Mouse (Mus musculus) fat pad, adult 2 months (tissue): ENCODE results near the gene Ttc24.

Source experiments
- DNase-seq: peaks from one replicate; pipeline ENCODE4 v3.0.0-alpha.2; 2011; ENCODE audit warnings: low read depth, low spot score; ENCODE audit errors: extremely low read depth

Ttc24 gene

GRCm38 (mm10) chr3:88078204-88078603, at the start of gene Ttc24:
Gene Ttc24 (minus strand): TSS chr3:88078304.
- DNase-seq = no peak

GRCm38 (mm10) chr3:88127636-88128035, 49.5 kb upstream of the Ttc24 start:
- no peak for DNase-seq

- no peak for DNase-seq
Measured at GRCm38 (mm10) chr3:88126181-88126580, 48.1 kb upstream of the Ttc24 start.

GRCm38 (mm10) chr3:88125195-88125594, 47.1 kb upstream of the Ttc24 start:
- DNase-seq = no peak

GRCm38 (mm10) chr3:88121164-88122131, 43.3 kb upstream of the Ttc24 start:
- no peak for DNase-seq

- DNase-seq = no peak
Measured at GRCm38 (mm10) chr3:88120117-88120651, 42.1 kb upstream of the Ttc24 start.

- no peak for DNase-seq
Measured at GRCm38 (mm10) chr3:88114396-88114795, 36.3 kb upstream of the Ttc24 start.

GRCm38 (mm10) chr3:88109126-88109525, 31.0 kb upstream of the Ttc24 start:
- DNase-seq = no peak

GRCm38 (mm10) chr3:88106126-88106525, 28.0 kb upstream of the Ttc24 start:
- no peak for DNase-seq

GRCm38 (mm10) chr3:88102611-88103010, 24.5 kb upstream of the Ttc24 start:
- no peak for DNase-seq

- DNase-seq = no peak
Measured at GRCm38 (mm10) chr3:88102196-88102595, 24.1 kb upstream of the Ttc24 start.

GRCm38 (mm10) chr3:88101736-88102135, 23.6 kb upstream of the Ttc24 start:
- DNase-seq = no peak

- DNase-seq = no peak
Measured at GRCm38 (mm10) chr3:88100251-88100650, 22.1 kb upstream of the Ttc24 start.

- DNase-seq = no peak
Measured at GRCm38 (mm10) chr3:88097666-88098065, 19.6 kb upstream of the Ttc24 start.

GRCm38 (mm10) chr3:88094126-88094525, 16.0 kb upstream of the Ttc24 start:
- DNase-seq = no peak

- DNase-seq = no peak
Measured at GRCm38 (mm10) chr3:88090616-88091015, 12.5 kb upstream of the Ttc24 start.

- DNase-seq = no peak
Measured at GRCm38 (mm10) chr3:88090106-88090505, 12.0 kb upstream of the Ttc24 start.

GRCm38 (mm10) chr3:88087688-88088087, 9.6 kb upstream of the Ttc24 start:
- no peak for DNase-seq

- no peak for DNase-seq
Measured at GRCm38 (mm10) chr3:88085459-88085858, 7.4 kb upstream of the Ttc24 start.

GRCm38 (mm10) chr3:88084001-88084400, 5.9 kb upstream of the Ttc24 start:
- no peak for DNase-seq

- peak; percentile 21 for DNase-seq
Measured at GRCm38 (mm10) chr3:88082663-88083062, 4.6 kb upstream of the Ttc24 start.

- DNase-seq = no peak
Measured at GRCm38 (mm10) chr3:88082224-88082618, 4.1 kb upstream of the Ttc24 start.
